Mouse (Mus musculus) urinary bladder, postnatal 4 days (tissue): ENCODE data around the gene Pold1.

ENCODE experiments used
- DNase-seq, 2 experiments: peaks; one replicate each; pipeline ENCODE4 v3.0.0; 2021 to 2022; ENCODE audit warnings: low spot score in 2 of 2

Pold1 gene

DNA sequence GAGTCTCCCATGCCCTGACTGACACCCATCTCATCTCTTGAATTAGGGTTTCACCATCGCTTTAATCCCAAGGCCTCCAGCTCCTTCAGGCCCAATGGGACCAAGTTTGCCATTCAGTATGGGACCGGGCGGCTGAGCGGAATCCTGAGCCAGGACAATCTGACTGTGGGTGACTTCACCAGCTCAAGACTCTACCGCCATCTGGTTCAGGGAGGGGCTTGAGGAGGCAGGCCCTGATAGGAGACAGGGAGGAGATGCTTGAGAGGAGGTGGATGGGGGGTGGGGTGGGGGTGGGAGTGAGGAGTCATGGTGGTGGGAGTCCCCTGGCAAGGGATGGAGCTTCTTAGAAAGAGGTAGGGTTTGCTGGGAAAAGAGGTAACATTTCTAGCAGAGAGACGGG lies 33.0 kb upstream of the Pold1 start:
- DNase-seq = no peak

DNA sequence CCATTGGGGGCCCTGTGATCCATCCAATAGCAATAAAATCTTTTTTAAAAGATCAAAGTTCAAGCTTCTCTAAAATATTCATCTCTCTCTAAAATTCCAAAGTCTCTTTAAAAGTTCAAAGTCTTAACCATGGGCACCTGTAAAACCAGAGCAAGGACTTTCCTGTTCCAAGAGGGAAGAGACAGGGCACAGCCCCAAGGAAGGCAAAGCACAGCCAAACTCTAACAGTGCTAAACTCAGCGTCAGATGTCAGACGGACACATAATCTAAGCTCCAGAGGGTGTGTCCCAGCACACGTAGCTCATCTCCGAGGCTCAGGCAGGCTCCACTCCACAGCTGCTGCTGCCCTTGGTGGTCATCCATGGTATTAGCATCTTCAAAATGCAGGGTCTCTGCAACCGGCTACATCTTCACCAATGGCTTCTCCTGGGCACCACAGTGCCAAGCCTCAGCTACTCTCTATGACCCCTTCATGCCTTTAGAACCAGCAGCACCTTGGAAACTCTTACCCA lies 27.7 kb upstream of the Pold1 start:
- DNase-seq = peak in 1 of 2 experiments; percentile 43

DNA sequence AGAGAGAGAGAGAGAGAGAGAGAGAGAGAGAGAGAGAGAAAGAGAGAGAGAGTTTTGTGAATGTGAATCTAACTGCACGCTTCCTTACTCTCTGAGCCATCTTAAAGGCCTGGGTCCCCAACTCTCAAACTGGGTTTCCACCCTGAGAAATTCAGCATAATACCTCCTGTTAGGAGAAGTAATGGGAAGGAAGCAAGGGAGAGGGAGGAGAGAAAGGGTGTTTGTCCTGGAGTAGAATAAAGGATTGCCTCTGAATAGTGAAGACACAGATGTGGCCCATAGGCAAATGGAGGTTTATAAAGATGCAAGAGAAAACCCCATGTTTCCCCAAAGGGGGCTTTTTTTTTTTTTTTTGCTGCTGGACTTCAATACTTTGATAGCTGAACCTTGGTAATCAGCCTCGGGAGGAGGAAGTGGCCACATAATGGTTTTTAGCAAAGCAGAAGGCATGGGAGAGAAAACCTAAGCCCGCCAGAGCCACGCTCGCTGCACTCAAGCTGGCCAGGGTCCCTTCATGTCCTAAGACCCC lies 24.4 kb upstream of the Pold1 start:
- no peak for DNase-seq

DNA sequence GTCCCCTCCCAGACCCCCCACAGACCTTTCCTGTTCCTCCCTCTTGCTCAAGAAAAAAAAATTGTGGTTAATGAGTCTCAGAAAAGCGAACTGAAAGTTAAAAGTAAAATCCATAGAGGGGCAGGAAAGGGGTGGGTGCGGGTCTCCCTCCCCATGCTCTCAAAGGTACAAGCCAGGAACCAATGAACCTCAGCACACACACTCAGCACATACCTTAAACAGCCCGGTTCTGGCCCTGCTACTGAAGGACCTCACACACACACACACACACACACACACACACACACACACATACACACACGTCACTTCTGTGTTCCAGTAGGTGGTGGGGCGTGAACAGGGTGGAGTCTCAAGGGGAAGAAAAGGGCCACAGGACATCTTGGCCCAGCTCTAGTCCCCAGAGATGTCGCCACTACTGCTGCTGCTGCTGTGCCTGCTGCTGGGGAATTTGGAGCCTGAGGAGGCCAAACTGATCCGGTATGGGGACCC lies 23.6 kb upstream of the Pold1 start, which contains the start of gene Napsa:
TSS of gene Napsa (plus strand) at position 168 of the 489 bp plus-strand sequence.
- peak in 1 of 2 experiments; percentile 39 for DNase-seq

DNA sequence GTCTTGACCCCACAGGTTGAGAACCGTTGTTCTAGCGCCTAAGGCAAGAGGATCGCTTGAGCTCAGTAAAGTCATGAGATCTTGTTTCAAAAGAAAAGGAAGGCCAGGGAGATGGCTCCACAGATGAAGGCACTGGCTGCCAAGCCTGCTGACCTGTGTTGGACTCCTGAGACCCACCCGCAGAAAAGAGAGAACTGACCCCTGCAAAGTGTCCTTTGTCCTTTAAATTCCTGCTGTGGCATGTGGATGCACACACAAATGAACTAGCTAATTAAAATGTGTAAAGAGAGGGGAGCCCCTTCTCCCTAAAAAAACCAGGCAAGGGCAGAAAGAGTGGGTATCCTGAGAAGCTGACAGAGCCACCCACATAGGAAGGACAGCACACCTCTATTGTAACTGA lies 23.2 kb upstream of the Pold1 start:
- DNase-seq = no peak

DNA sequence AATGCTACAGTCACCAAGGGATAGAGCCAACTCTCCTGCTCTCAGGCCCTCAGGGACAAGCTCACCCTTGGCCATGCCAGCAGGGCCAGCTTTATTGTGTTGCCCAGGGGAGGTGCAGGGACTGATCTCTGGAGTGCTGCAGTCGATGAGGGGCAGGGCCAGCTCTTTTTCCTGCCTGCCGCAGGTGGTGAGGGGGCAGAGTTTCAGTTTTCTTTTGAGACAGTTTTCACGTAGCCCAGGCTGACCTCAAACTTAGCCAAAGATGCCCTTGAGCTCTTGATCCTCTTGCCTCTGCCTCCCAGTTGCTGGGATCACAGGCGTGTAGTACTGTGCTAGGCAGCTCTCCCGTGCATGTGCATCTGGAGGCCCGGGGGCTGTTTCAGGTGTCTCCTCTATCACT lies 22.3 kb upstream of the Pold1 start:
- DNase-seq = peak in 1 of 2 experiments; percentile 49

DNA sequence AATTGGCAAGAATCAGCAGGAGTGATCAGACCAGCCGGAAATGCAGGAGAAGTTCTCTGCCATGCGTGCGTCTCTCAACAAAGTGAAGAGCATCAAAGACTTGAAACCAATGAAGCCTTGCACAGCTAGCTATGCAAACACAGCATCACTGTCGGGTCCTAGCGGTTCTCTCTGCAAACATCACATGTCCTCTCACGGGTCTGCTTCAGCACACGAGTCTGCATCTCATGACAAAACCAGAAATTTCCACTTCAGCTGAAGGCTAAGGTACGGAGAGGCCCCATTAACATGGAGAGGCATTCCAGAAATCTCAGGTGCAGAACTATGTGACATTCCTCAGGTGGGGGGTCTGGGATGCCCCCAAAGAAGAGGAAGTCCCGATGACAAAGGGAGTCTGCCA lies 20.2 kb upstream of the Pold1 start:
- no peak for DNase-seq

DNA sequence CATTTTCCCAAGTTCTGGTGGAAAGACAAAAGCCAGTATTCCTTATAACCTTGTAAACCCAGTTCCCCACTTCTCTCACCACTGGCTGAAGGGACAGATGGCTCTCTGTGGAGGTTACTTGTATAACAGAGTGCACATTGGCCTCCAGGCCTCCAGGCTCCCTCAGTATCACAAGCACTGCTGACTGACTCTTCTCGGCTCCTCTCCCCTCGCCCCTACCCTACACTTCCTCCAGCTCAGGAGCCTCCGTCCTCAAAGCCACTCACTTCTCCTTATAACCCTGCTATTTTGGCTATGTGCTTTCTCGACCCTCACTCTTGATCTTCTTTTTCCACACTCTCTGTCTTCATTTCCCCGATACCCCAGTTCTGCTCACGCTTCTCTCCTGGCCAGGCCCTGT lies 16.8 kb upstream of the Pold1 start:
- DNase-seq = no peak

DNA sequence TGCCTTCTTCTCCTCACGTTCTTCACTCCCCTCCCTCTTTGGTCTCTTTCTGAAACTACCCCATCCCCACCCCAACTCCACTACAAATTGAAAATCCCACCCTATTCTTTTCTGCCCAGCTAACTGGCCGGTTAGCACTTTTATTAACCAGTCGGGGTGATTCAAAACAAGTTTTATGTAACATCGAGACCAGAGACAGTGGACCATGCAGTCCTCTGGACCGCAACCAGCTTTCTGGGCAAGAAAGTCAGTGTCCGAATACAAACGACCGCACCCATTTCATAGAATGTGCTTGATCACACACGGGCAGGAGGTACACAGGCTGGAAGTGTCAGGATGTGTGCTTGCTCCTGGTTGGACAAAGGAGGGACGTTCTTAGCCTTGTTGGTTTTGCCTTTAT lies 15.8 kb upstream of the Pold1 start:
- no peak for DNase-seq

DNA sequence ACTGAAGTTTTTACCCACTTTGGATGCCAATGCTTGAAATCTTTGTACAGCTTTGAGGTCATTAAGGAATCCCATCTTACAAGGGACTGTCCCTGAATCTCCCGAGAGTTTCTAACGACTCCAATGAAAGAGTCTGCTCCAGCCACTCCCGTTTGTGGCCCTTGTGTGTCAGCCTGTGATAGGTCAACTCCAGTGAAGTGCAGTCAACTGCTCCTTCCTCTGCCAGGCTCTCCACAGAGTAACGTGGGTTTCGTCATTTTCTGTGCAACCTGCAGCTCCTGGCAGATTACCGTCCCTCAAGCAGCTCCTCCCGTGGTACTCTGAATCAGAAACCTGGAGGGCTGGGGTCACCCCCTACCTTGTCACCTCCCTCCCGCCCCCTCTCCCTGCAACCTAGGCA lies 14.6 kb upstream of the Pold1 start:
- no peak for DNase-seq

DNA sequence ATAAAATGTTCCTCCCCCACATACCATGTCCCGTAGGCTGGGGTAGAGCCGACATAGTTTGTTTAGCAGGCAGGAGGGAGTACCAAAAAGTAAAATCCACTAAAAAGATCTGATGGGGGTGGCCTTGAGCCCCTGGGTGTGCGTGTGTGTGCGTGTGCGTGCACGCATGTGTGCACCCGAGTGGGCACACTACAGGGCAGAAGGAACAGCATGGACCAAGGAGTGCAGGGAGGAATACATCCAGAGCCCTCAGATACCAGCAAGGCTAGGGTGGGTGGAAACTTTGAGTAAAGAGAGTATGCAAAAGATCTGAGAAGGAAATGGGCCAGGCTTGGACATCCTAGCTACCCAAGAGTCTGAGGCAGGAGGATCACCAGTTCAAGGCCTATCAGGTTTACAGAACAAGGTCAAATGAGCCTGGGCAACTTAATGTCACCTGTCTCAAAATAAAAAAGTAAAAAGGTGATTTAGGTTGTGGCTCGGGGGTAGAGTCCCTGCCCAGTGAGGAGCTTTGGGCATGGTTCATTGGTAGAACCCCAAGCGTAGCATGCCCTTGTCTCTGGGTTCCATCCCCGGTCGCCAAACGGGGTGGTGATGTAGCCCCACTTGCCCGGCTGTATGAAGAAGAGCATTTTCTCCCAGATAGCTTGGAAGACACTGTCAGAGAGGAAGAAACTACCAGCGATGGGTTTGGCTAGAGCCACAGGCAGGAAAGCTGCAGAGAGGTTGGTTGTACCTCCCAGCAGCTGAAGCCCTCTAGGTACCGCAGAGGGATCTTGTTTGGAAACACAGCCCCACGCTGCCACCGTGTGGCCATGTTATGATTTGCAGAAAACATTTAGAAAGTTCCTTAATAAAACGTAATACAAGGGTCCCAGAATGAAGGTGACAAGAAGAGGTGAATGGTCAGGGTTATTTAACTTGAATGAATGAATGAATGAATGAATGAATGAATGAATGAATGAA lies 12.1 kb upstream of the Pold1 start:
- peak; percentile 43 to 84 for DNase-seq

DNA sequence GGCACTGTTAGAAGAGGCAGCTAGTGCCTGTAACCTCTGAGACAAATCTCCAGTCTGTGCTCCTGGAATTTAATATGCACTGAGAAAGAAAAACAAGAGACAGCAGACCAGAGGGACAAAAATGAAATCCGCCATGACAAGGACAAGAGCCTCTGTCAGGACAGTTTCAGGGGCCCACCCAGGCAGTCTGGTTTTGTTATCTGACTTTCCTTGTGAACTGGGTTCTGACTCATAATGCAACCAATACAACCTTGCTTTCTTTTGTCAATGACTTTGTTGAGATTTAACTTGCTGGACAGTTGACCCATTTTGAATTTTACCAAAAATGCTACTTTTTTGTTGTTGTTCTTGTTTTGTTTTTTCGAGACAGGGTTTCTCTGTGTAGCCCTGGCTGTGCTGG lies 9.0 kb upstream of the Pold1 start:
- DNase-seq = no peak

DNA sequence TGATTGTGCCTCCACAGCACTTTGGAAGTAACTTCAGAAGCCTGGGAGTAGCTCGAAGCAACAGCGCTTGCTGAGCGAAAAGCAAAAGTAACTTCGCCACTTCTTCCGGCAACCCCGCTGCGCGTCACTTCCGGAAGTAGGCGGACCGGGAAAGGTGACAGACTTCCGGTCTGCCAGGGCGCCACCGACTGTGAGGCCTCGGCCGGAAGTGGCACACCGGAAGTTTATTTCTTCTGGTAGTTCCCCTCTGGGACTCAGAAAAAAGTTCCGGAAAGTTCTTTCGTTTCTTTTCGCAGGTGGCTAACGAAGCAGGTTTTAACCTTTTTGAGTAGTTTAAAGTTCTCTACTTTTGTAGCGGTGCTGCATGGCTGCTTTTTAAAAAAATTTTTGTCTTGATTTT lies 5.2 kb upstream of the Pold1 start, which contains the start of gene Nr1h2:
TSS of gene Nr1h2 (minus strand) at position 126 of the 400 bp plus-strand sequence.
- DNase-seq = peak; percentile 93 to 97

DNA sequence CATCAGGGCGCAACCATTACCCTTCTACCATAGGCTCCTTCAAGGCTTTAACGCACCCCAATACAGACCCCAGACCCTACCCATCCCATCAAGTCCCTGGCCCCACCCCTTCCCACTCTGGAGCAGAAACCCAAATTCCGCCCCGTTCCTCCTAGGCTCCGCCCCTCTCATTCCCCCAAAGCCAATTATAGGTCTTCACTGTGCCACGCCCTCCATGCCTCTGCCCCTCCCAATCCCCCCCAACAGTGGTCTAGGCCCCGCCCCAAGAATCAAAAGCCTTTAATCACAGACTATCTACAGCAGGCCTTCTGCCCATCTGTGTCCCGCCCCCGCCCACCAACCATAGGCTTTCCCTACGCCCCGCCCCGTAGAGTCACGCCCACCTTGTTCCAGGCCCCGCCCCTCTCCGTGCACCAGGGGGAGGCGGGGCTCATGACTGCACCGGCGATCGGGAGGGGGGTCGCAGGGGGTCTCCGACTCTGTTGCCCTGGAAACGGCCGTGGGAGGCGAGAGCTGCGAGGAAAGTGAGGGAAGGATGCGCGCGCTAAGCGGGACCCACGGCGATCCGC lies 4.6 kb upstream of the Pold1 start:
- DNase-seq = peak; percentile 78 to 89

DNA sequence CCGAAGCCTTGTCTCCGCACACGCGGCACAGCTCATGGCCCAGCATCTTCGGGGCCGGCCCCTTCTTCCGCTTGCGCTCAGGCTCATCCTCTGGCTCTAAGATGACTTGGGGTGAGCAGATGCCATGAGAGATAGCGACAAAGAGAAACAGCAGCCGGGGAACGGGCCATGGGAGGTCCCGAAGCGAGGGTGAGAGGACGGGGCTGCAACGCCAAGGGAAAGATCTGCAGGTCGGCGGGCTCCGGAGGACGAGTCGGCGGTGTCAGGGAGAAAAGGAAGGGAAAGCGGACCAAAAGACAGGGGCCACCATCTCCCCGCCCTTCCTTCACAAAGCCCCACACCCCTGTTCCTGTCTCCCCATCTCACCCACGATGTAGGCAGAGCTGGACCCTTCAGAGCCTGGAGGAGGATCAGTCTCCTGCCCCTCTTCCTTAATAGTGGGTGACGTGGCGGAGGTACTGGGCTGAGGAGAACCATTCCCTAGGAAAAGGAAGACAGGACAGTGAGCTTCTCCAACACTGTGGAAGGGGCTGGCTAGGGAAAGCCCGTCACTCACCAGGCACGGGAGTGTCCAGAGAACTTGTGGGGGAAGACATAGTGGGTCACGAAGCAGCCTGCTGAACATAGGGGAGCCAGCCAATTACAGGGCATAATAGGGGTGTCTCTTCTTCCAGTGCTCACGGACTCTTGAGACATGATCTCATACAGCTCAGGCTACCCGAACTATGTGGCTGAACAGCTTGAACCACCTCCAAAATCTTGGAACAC lies 3.7 kb upstream of the Pold1 start:
- peak in 1 of 2 experiments; percentile 57 for DNase-seq

DNA sequence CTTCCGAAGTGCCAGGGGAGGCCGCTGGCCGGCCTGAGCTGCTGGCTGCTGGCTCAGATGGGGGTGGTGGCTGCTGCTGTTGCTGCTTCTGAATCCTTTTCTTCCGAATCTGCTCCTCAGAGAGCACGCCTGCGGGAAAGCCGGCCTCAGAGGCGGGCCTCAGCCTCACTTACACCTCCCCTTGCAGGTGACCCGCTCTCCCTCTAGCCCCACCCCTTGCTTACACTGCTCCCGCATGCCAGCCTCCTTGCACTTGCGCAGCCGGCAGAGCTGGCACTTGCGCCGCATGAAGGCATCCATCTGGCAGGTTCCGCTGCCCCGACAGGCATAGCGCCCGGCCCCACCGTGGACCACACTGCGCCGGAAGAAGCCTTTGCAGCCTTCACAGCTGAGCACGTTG lies 3.1 kb upstream of the Pold1 start:
- no peak for DNase-seq

DNA sequence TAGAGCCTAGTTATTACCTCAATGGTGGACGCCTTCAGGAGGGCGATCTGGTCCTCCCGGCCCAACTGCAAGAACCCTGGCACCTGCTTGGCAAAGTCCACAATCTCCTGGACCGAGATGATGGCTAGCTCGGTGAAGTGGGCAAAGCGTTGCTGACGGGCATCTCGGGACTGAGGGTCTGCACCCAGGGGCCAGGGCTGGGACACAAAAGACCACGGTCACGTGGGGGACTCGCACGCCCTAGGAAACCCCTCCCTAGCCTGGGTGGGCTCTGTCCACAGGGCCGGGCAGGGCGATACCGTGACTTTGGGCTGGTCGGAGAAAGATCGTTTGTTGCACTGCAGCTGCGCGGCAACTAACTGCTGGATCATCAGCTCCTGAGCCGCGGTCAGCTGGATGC lies 2.7 kb upstream of the Pold1 start:
- peak in 1 of 2 experiments; percentile 57 for DNase-seq

DNA sequence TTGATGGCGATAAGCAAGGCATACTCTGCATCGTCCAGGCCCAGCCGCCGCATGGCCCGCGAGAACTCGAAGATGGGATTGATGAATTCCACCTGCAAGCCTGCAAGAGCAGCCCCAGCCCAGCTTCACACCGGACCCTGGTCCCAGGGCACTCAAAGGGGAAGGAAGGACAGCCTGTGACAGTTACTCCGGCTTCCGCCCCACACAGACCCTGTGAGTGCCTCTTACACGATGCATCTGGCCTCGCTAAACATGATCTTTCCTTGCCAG lies 1.7 kb upstream of the Pold1 start:
- DNase-seq = peak in 1 of 2 experiments; percentile 58

DNA sequence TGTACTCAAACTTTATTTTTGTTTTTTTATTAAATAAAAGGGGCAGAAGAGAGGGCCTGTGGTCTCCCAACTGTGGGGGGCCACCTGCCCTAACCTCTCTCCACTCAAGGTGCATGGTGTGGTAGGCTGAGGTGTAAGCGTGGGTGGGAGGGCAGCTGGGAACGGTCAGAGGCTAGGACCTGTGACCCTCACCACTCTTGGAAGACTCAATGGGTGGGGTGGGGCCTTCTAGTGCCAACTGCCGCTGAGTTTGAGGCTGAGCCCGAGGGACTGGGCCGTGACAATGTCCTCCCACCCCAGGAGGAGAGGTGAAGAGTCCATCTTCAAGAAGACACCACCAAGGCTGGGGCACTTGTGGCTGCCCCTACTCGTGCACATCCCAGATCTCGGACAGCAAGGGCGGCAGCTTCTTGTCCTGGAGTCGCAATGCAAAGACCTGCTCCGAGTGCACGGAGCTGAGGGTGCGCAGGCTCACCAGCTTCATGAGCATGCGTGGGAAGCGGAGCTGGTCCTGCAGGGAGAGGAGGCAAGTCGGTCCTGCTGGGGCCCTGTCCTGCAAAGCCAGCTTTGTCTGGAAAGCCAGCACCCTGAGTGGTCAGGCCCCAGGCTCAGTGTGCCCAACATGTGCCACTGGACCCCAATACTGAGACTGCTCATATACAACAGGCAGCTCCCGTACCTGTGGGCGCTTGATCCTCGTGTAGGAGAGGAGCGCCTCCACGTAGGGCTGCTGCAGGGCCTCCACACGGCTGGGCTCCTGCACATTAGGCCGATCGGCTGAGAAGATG lies 1.2 kb upstream of the Pold1 start:
- no peak for DNase-seq

DNA sequence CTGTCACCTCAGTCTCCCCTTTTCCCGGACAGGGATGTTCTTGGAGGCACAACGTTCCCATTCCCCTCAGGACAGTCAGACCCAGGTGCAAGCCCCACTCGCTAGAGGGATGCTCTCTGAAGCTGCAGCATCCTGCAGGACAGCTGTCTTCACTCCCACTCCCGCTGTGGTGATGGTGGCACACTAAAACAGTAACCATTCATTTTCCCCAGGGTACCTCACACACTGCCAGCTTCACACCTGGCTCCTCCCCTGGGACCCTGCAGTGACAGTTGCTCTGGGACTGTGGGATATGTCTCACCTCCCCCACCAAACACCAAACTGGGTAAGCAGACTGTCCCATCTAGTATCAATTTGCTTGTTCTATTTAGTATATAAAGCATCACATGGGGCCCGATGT lies 924 bp downstream of the Pold1 start:
- DNase-seq = peak in 1 of 2 experiments; percentile 49

DNA sequence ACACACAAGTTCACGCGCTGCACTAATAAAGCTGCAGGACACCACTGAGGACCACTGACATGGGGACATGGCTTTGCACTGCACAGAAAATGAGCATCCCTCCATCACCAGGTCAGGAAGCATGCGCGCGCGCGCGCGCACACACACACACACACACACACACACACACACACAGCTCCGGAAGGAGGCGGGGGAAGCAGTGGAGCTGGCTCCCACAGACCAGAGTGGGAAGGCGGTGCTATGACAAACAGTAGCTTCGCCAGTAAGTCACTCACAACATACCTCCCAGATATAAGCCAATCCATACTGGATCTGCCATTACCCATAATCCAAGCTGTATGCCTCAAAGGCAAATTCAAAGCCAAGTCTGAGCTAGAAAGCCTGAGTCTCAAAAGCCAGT lies 1.6 kb downstream of the Pold1 start:
- no peak for DNase-seq
